15 mouse cellular contexts compared by ENCODE assay signal in genomic region chr5:21563936-21564335, GRCm38 (mm10). TPM values are rescaled to one million over a fixed set of nuclear protein-coding genes. Genes with fewer than 3 reads are reported as not detected.
DNase-seq lines count a peak whose midpoint lies in the region; ATAC-seq and TF ChIP-seq lines count a peak whose summit lies in the region.
"Had no signal": no experiment of that assay in that cellular context is flagged by ENCODE, and none has a peak within 500 bp of the region (broad histone marks: within the 10 kb centered on the region; RNA-seq: fewer than 3 reads in every experiment).

No protein-coding gene starts in this region.

- DNase-seq in heart, adult 8-10 months (ENCODE audit: low spot score) = peak; percentile 44
- no peak for DNase-seq in heart, postnatal 25 days (ENCODE audit: low spot score)
- peak; percentile 62 for DNase-seq in adipocyte (ENCODE audit: low spot score)
- DNase-seq in lung, postnatal 25 days (ENCODE audit: low spot score) = peak; percentile 26
- DNase-seq in left cerebral cortex, postnatal 14 days (ENCODE audit: low spot score in 2 of 2) = no peak
- DNase-seq in left cerebral cortex, adult 2 months (ENCODE audit: extremely low spot score in 1 of 2, low spot score in 2 of 2) = no peak
- no peak for DNase-seq in thymus, postnatal 36 days
- DNase-seq: cerebellum, adult 11 months; forebrain, postnatal 0 days; gastrocnemius, postnatal 14 days had no signal

- TF ChIP-seq CTCF in left cerebral cortex, adult 2 months (IDR thresholded peaks at IDR 0.05) = no peak

- peak; percentile 61 to 71 for ATAC-seq in hematopoietic stem cell, adult 5-6 weeks (replicated peaks in 1 of 2; ENCODE audit: insufficient read depth in 1 of 2, low FRiP score in 2 of 2, low TSS enrichment in 1 of 2, low read depth in 1 of 2, poor library complexity in 2 of 2, severe bottlenecking in 2 of 2)
- ATAC-seq: forebrain, postnatal 0 days; inflammation-experienced regulatory T-cells, adult 6 months had no signal

- intact Hi-C loops in heart, postnatal 25 days (cut with DNase I) = no loop called here
- intact Hi-C loops in left cerebral cortex, postnatal 14 days (cut with DNase I) = no loop called here
- intact Hi-C loops in left cerebral cortex, adult 2 months (cut with DNase I) = no loop called here

- no peak overlapping the region for H3K4me3 ChIP-seq in left cerebral cortex, adult 2 months
- H3K4me3 ChIP-seq: hindbrain, embryonic 10.5 days; limb, embryonic 10.5 days; liver, embryonic 15.5 days had no signal

- no peak overlapping the region for H3K27ac ChIP-seq in left cerebral cortex, adult 2 months
- H3K27ac ChIP-seq: hindbrain, embryonic 10.5 days; limb, embryonic 10.5 days; liver, embryonic 15.5 days had no signal

RNA-seq across cellular contexts. Expression of gene Lrrc17, which starts 20.6 kb away (rescaled TPM):
- 1 to 10 TPM; 1.5 to 3.2 (median 2.2) TPM for total RNA-seq in heart, adult 8-10 months (2022)
- 1 to 10 TPM; 2.4 to 4.2 TPM for total RNA-seq in heart, postnatal 25 days (2021)
- not detected in 2 replicates for total RNA-seq in hematopoietic stem cell, adult 5-6 weeks (2017)
- total RNA-seq in left cerebral cortex, postnatal 14 days (2021) = under 1 TPM; 0.55 to 0.64 TPM
- under 1 TPM; 0.25 to 0.37 TPM for total RNA-seq in left cerebral cortex, adult 2 months (2021)

Comparison
In these comparisons a context has a peak if more than half of its experiments do, and no peak if none do; other contexts are left out.
1. DNase-seq: peak in heart, adult 8-10 months (single experiment), adipocyte (single experiment) and lung, postnatal 25 days (single experiment); none in heart, postnatal 25 days (single experiment), left cerebral cortex, postnatal 14 days (0 of 2), left cerebral cortex, adult 2 months (0 of 2) and thymus, postnatal 36 days (0 of 2).